In genomic region chr10:116653511-116653945, GRCm38 (mm10) we compare ENCODE assay signal across 10 mouse cellular contexts.
DNase-seq lines count a peak whose midpoint lies in the region; ATAC-seq and TF ChIP-seq lines count a peak whose summit lies in the region.
"Had no signal": no experiment of that assay in that cellular context is flagged by ENCODE, and none has a peak within 500 bp of the region (broad histone marks: within the 10 kb centered on the region; RNA-seq: fewer than 3 reads in every experiment).

No protein-coding gene starts in this region.

- H3K4me3 ChIP-seq in hindbrain, embryonic 14.5 days (replicated peaks; ENCODE audit: low read length) = no peak overlapping the region
- no peak overlapping the region for H3K4me3 ChIP-seq in hindbrain, embryonic 12.5 days
- no peak overlapping the region; the same call in 1 of the 2 replicates for H3K4me3 ChIP-seq in layer of hippocampus, adult 2 months
- H3K4me3 ChIP-seq: midbrain, embryonic 12.5 days had no signal

- H3K9ac ChIP-seq in hindbrain, embryonic 14.5 days = no peak overlapping the region
- no peak overlapping the region for H3K9ac ChIP-seq in hindbrain, embryonic 12.5 days
- H3K9ac ChIP-seq: midbrain, embryonic 12.5 days had no signal

- no peaks in the 10 kb centered on the region for H3K27me3 ChIP-seq in hindbrain, embryonic 14.5 days (ENCODE audit: control insufficient read depth, insufficient read depth, low read length)
- no peaks in the 10 kb centered on the region for H3K27me3 ChIP-seq in hindbrain, embryonic 12.5 days
- H3K27me3 ChIP-seq: CH12.LX; midbrain, embryonic 12.5 days had no signal

- no peak for ATAC-seq in hindbrain, embryonic 14.5 days (ENCODE audit: low FRiP score)
- no peak for ATAC-seq in hindbrain, embryonic 12.5 days (ENCODE audit: low FRiP score)

- 70% methylated on average over 12 of the region's 12 CpGs for WGBS in hindbrain, embryonic 14.5 days
- WGBS in hindbrain, embryonic 12.5 days = 86% methylated on average over 12 of the region's 12 CpGs

- no peaks in the 10 kb centered on the region for H3K9me3 ChIP-seq in hindbrain, embryonic 14.5 days (ENCODE audit: control insufficient read depth, low read length)
- H3K9me3 ChIP-seq in hindbrain, embryonic 12.5 days (replicated peaks) = no peaks in the 10 kb centered on the region
- H3K9me3 ChIP-seq: midbrain, embryonic 12.5 days had no signal

- H3K4me2 ChIP-seq in hindbrain, embryonic 14.5 days (replicated peaks) = no peak overlapping the region
- H3K4me2 ChIP-seq in hindbrain, embryonic 12.5 days (replicated peaks) = no peak overlapping the region
- H3K4me2 ChIP-seq: midbrain, embryonic 12.5 days had no signal

- H3K4me1 ChIP-seq in hindbrain, embryonic 14.5 days (replicated peaks; ENCODE audit: control insufficient read depth, insufficient read depth, low read length) = no peaks in the 10 kb centered on the region
- H3K4me1 ChIP-seq in hindbrain, embryonic 12.5 days = peaks cover 4% of the 10 kb centered on the region; the same call in 1 of the 2 replicates
- H3K4me1 ChIP-seq: midbrain, embryonic 12.5 days had no signal

- peak; percentile 76 for TF ChIP-seq CTCF in layer of hippocampus, adult 2 months (conservative IDR thresholded peaks at IDR 0.05)

- H3K27ac ChIP-seq in hindbrain, embryonic 14.5 days = no peak overlapping the region
- H3K27ac ChIP-seq in hindbrain, embryonic 12.5 days = no peak overlapping the region
- H3K27ac ChIP-seq in layer of hippocampus, adult 2 months = peak overlapping the region; percentile 85
- H3K27ac ChIP-seq: midbrain, embryonic 12.5 days had no signal

- H3K36me3 ChIP-seq in hindbrain, embryonic 14.5 days (replicated peaks; ENCODE audit: control insufficient read depth, insufficient read depth) = no peaks in the 10 kb centered on the region
- no peaks in the 10 kb centered on the region for H3K36me3 ChIP-seq in hindbrain, embryonic 12.5 days
- H3K36me3 ChIP-seq: midbrain, embryonic 12.5 days had no signal

- peak; percentile 31 for DNase-seq in hindbrain, embryonic 14.5 days (ENCODE audit: low spot score)
- peak; percentile 89 to 93 for DNase-seq in cerebellum, adult 18-20 months
- peak; percentile 81 to 89 for DNase-seq in layer of hippocampus, adult 2 months (ENCODE audit: low spot score in 2 of 2)
- peak; percentile 54 for DNase-seq in retina, postnatal 7 days (ENCODE audit: low read depth, low spot score)
- no peak for DNase-seq in Muller cell, postnatal 12 days (ENCODE audit: inconsistent ontology term)
- no peak for DNase-seq in ovary, postnatal 10 days (ENCODE audit: low spot score)
- no peak for DNase-seq in natural killer cell, adult 2 months (ENCODE audit: low spot score in 2 of 2)

Comparison
In these comparisons a context has a peak if more than half of its experiments do, and no peak if none do; other contexts are left out.
1. DNase-seq: peak in hindbrain, embryonic 14.5 days (single experiment), cerebellum, adult 18-20 months (2 of 2), layer of hippocampus, adult 2 months (2 of 2) and retina, postnatal 7 days (single experiment); none in Muller cell, postnatal 12 days (single experiment), ovary, postnatal 10 days (single experiment) and natural killer cell, adult 2 months (0 of 2).